Mouse (Mus musculus) intestine, embryonic 15.5 days (tissue): ENCODE measurements around the gene Oas1e. TPM values are rescaled to one million over a fixed set of nuclear protein-coding genes. Genes with fewer than 3 reads are reported as not detected.
"Not testable (repeated sequence)": the region's sequence is repeated elsewhere in the genome, so short reads cannot be mapped to it uniquely, and the experiment has no call there.

Experiments
- ATAC-seq: fragments of 200-750 bp; cut with Nextera tagmentation; 2 replicates; pipeline ENCODE4 v1.8.0; 2017; ENCODE audit warnings: moderate TSS enrichment, moderate library complexity
- H3K27ac ChIP-seq: fragments of 300-500 bp; sonication (generic); 2 replicates; pipeline ENCODE4 v1.5.1; 2015; ENCODE audit warnings: mild to moderate bottlenecking, inconsistent platforms
- H3K27me3 ChIP-seq: fragments of 300-500 bp; sonication (generic); replicated peaks from 2 replicates; pipeline ENCODE4 v1.6.1; 2015; ENCODE audit warnings: inconsistent platforms
- H3K36me3 ChIP-seq: fragments of 300-500 bp; sonication (generic); 2 replicates; pipeline ENCODE4 v1.6.1; 2015; ENCODE audit warnings: inconsistent platforms
- H3K4me1 ChIP-seq: fragments of 300-500 bp; sonication (generic); replicated peaks from 2 replicates; pipeline ENCODE4 v1.6.1; 2015; ENCODE audit warnings: inconsistent platforms
- H3K4me2 ChIP-seq: fragments of 300-500 bp; sonication (generic); replicated peaks from 2 replicates; pipeline ENCODE4 v1.6.1; 2015; ENCODE audit warnings: mild to moderate bottlenecking, inconsistent platforms
- H3K4me3 ChIP-seq: fragments of 300-500 bp; sonication (generic); replicated peaks from 2 replicates; pipeline ENCODE4 v1.5.1; 2015; ENCODE audit warnings: inconsistent platforms
- H3K9ac ChIP-seq: fragments of 300-500 bp; sonication (generic); 2 replicates; pipeline ENCODE4 v1.6.1; 2015; ENCODE audit warnings: inconsistent platforms
- H3K9me3 ChIP-seq: fragments of 300-500 bp; sonication (generic); 2 replicates; pipeline ENCODE4 v1.6.1; 2016; ENCODE audit warnings: inconsistent platforms
- WGBS: fragments of 180-500 bp; shearing (Covaris S2); methylation state at CpG from one replicate; pipeline ENCODE4 v1.1.7; 2015; 5-methylcytosine and 5-hydroxymethylcytosine counted together
- polyA plus RNA-seq: library from polyadenylated mRNA; unstranded; fragments of >200 nt; fragmentation: Nextera tagmentation; extraction: Ambion mirVana; gene quantifications from 2 replicates; pipeline ENCODE4 v1.2.1, GENCODE M21; 2015

Oas1e gene
- polyA plus RNA-seq, result not detected in 2 replicates

DNA sequence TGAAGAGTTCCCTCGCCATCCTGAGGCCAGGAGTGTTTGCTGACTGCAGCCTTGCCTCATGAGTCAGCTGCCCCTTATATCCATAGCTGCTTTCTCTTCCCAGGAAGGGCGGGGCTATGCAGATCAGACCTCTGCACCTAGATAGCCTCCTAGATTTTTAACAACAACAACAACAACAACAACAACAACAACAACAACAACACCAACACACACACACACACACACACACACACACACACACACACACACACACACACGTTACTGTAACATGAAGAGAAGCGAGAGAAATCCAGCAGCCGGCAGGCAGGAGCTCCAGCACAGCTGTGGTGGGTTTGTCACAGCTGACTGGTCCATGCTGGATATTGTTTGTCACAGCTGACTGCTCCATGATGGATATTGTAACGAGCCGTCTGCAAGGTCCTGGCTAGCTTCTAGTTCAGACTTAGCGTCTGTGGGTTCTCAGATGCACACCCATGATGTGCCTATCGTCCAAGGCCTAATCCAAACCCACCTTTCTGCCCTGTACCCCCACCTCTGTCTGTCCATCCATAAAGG, at the start of gene Oas1e:
Gene Oas1e, minus strand, starts transcription at position 51 of the 555 bp plus-strand sequence.
- H3K36me3 ChIP-seq, H3K4me3 ChIP-seq, H3K4me2 ChIP-seq, H3K27me3 ChIP-seq, ATAC-seq, H3K4me1 ChIP-seq, H3K9me3 ChIP-seq, H3K9ac ChIP-seq, H3K27ac ChIP-seq: not testable (repeated sequence)
- WGBS, result 65% methylated on average over 9 of the region's 9 CpGs

DNA sequence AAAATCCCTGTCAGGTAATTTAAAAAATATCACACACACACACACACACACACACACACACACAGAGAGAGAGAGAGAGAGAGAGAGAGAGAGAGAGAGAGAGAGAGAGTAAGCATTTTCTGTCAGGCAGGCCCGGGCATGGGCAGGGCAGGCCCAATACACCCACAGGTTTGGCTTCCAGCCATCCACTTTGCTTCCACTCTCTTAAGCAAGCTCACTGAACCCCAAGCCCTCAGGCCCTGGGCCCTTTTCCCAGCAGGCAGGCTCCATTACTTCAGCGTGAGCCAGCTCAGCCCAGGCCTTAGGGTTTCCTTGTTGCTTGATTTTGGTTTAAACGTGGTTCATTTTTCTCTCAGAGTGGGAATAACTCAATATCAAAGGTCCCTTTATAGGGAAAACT, 49.4 kb upstream of the Oas1e start:
- Histone ChIP-seq H3K27me3 (no peaks in the 10 kb centered on the region), H3K4me2 (no peak overlapping the region), H3K9ac (no peak overlapping the region), H3K9me3 (no peaks in the 10 kb centered on the region), H3K4me3 (no peak overlapping the region), H3K27ac (no peak overlapping the region), H3K4me1 (no peaks in the 10 kb centered on the region), H3K36me3 (no peaks in the 10 kb centered on the region)
- no peak for ATAC-seq
- 67% methylated on average over 3 of the region's 3 CpGs for WGBS

DNA sequence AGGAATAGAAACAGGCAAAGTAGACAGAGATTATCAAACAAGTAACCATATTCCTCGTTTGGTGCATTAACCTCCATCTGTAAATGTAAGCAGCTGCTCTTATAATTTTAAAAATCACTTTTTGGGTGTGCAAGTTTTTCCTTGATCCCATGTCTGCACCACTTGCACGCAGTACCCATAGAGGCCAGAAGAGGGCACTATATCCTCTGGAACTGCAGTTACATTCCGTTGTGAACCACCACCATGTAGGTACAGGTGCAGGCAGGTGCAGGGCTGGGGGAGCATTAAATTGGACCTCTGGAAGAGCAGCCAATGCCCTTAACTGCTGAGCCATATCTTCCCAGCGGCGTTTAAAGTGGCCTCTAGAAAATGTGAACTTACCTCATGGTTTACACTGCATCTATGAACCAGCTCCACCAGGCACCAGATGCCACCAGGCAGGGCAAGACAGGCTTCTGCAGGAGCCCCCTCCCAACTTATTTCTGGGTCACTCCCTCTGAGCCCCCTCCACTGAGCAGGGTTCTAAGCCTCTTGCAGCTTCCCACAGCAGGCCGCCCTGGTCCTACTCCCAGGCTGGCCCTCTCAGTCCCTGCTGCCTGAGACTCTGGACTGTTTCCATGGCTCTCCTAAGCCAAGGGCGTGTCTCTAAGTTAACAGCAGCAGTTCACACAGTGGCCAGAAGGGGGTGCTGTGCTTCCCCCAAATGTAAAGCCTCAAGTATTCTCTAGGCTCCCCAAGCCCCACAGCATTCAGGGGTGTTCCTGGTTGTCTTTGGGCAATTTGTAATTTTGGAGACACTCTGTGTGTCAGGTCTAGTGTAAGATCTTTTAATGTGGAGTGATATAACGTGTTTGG, 41.6 kb upstream of the Oas1e start:
- Histone ChIP-seq H3K9me3 (no peaks in the 10 kb centered on the region), H3K4me3 (no peak overlapping the region), H3K9ac (no peak overlapping the region), H3K4me2 (no peak overlapping the region), H3K27ac (no peak overlapping the region), H3K27me3 (no peaks in the 10 kb centered on the region), H3K4me1 (0 out of 2 replicates have a peak, but pooled peaks cover 4% of the 10 kb centered on the region), H3K36me3 (no peaks in the 10 kb centered on the region)
- no peak for ATAC-seq
- 16% methylated on average over 8 of the region's 8 CpGs for WGBS

DNA sequence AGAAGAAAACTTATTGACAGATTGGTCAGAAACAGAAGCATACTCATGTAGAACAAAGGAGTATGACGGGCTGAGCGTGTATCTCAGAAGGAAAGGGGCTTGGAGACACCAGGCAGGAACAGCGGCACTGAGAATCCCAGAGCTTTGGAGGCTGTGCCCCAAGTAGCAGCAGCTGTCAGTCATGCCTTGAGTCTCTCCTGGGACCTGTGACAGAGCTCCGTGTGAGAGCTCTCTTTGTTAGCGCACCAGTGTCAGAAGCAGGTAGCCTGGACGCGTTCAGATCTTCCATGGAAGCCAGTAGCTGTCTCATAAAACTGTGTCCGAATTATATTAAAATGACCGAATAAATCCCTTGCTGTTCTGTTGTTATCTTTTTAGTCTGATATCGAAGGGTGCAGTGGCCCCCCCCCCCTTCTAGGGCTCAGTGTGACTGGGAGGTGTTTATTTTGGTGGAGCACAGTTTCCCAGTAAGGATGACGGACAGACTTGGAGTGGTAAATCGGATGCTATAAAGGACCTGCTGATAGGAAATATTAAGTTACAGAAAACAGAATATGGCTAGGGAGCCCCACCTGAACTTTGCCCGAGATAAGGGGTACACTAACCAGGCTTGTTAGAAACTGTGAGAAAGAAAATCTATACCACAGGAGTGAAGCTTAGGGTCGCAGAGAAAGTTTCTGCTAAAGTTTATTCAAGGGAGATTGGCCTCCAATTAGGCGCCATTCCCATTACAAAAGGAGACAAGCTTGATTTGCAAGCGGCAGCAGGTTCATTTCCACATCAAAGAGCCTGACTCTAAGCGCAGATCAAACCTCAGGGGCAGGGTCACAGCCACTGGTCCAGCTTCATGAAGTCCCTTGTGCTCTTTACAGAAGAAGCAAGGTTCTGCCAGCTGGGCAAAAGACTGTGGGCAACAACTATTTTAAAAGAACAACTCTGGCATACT, 38.3 kb upstream of the Oas1e start:
- Histone ChIP-seq H3K4me1 (0 out of 2 replicates have a peak, but pooled peaks cover 4% of the 10 kb centered on the region), H3K27ac (no peak overlapping the region; the same call in 1 of the 2 replicates), H3K36me3 (no peaks in the 10 kb centered on the region), H3K4me2 (peak overlapping the region; percentile 39), H3K27me3 (no peaks in the 10 kb centered on the region), H3K9me3 (no peaks in the 10 kb centered on the region), H3K9ac (no peak overlapping the region), H3K4me3 (0 out of 2 replicates have a peak overlapping the region, but pooled peaks have one; percentile 2)
- 11% methylated on average over 17 of the region's 17 CpGs for WGBS
- ATAC-seq, result peak; percentile 86

DNA sequence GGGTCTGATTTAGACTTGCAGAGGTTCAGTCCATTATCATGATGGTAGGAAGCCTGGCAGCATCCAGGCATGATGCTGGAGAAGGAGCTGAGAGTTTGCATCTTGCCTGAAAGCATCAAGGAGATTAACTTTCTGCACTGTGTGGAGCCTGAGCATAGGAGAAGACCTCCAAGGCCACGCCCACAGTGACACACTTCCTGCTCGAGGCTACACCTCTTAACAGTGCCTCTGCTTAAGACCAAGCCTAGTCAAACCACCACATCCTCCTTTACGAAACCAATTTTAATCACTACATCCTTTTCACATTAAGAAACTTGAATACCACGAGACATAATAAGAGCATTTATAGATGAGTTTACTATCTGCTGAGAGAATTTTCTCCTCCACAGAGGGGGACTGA, 35.7 kb upstream of the Oas1e start:
- 0 out of 2 replicates have a peak, but pooled peaks cover 4% of the 10 kb centered on the region for H3K4me1 ChIP-seq
- no peak overlapping the region for H3K27ac ChIP-seq
- no peaks in the 10 kb centered on the region for H3K9me3 ChIP-seq
- no peaks in the 10 kb centered on the region for H3K36me3 ChIP-seq
- no peaks in the 10 kb centered on the region for H3K27me3 ChIP-seq
- no peak overlapping the region for H3K4me2 ChIP-seq
- 76% methylated on average over 4 of the region's 4 CpGs for WGBS
- H3K4me3 ChIP-seq, result no peak overlapping the region
- ATAC-seq, result no peak
- no peak overlapping the region for H3K9ac ChIP-seq

DNA sequence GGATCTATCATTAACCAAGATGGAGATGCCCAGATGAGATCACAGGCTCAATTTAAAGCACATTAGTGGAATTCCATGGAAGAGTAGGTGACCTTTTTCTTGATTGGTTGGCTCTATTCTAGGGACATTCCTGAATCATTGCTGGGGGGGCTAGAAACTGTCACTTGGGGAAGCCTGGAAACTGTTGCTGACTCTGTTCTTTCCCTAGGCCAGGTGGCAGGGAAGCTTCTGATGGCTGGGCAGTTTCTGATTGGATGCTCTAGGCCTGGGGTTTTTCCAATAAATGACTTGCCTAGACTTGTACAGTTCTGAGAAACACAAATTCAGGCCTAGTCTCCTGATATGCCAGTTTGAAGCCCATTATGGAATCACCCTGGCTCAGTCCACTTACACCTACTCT, 23.7 kb upstream of the Oas1e start:
- Histone ChIP-seq H3K27ac (no peak overlapping the region), H3K4me1 (no peaks in the 10 kb centered on the region), H3K9me3 (no peaks in the 10 kb centered on the region), H3K9ac (no peak overlapping the region), H3K4me3 (no peak overlapping the region), H3K27me3 (no peaks in the 10 kb centered on the region), H3K36me3 (no peaks in the 10 kb centered on the region), H3K4me2 (no peak overlapping the region)
- ATAC-seq, result no peak

DNA sequence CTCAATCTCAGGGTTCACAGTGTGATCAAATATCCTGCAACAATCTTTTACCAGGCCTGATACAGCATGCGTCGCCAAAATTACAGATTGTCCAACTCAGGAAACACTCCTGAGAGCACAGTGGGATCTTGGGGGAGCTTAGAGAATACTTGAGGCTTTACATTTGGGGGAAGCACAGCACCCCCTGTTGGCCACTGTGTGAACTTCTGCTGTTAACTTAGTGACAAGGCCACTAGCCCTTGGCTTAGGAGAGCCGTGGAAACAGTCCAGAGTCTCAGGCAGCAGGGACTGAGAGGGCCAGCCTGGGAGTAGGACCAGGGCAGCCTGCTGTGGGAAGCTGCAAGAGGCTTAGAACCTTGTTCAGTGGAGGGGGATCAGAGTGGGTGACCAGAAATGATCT, 20.6 kb upstream of the Oas1e start:
- ATAC-seq, result no peak

DNA sequence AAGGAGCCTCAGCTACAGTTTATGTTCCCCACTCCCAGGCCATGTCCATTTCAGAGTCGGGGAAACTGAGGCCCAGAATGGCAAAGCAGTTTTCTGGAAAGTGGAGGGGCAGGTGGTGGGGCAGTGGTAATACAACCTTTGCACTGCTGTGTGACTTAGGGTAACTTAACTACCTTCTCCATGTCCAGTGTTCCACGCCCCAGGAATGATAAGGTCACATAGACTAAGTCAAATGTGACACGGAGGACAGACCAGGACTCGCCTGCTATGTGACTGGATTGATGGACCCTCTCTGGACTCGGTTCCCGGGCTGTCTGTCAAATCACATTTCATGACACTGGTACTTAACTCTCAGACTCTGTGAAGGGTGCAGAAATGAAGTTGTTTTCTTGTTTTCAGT, 17.7 kb upstream of the Oas1e start:
- WGBS, result 76% methylated on average over 6 of the region's 6 CpGs
- Histone ChIP-seq H3K9ac (no peak overlapping the region), H3K27me3 (no peaks in the 10 kb centered on the region), H3K9me3 (no peaks in the 10 kb centered on the region), H3K4me1 (peaks cover 8% of the 10 kb centered on the region), H3K4me3 (peak overlapping the region; percentile 43), H3K36me3 (no peaks in the 10 kb centered on the region), H3K27ac (no peak overlapping the region), H3K4me2 (peak overlapping the region; percentile 70)
- no peak for ATAC-seq

More for the DNA sequence above, 20.6 kb upstream of the Oas1e start:
- no peak overlapping the region for H3K9ac ChIP-seq
- H3K4me1 ChIP-seq, result peaks cover 8% of the 10 kb centered on the region
- no peaks in the 10 kb centered on the region for H3K9me3 ChIP-seq
- no peak overlapping the region for H3K4me2 ChIP-seq
- no peak overlapping the region for H3K4me3 ChIP-seq
- no peak overlapping the region for H3K27ac ChIP-seq
- no peaks in the 10 kb centered on the region for H3K27me3 ChIP-seq
- 68% methylated on average over 3 of the region's 3 CpGs for WGBS
- no peaks in the 10 kb centered on the region for H3K36me3 ChIP-seq

DNA sequence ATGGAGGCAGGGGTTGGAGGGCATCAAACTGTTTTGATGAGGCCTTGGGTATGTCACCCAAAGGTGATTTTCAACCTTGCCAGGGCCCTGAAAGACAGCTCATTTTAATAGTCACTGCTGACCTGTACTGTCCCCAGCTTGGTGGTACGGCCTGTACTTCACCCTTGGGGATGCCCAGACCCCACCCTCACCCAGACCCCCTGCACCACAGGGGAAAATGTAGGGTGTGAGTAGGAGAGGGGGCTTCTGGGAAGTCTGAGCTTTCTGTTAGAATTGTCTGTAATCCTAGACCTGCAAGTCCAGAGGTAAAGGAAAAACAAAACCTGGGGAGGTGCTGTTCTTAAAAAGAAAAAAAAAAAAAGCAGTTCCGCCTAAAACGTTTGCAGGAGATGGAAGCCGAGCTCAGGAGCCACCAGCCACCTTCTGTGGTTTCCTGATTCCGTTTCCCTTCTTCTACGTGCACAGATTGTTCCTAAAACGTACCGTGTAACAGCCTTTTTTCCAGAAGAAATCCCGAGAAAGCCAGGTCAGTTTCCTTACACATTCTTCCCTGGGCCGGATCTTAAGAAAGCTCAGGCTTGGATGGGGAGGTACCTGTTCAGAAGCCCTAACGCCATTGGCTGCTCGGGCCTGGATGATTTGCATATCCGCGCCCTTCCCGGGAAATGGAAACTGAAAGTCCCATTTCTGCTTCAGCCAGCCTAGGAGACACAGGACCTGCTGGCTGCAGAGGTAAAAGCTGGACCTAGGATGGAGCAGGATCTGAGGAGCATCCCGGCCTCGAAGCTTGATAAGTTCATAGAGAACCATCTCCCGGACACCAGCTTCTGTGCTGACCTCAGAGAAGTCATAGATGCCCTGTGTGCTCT, 16.9 kb upstream of the Oas1e start, which contains the start of gene Oas1c:
Gene Oas1c, minus strand, starts transcription at position 564 of the 869 bp plus-strand sequence.
- H3K36me3 ChIP-seq, result no peaks in the 10 kb centered on the region

DNA sequence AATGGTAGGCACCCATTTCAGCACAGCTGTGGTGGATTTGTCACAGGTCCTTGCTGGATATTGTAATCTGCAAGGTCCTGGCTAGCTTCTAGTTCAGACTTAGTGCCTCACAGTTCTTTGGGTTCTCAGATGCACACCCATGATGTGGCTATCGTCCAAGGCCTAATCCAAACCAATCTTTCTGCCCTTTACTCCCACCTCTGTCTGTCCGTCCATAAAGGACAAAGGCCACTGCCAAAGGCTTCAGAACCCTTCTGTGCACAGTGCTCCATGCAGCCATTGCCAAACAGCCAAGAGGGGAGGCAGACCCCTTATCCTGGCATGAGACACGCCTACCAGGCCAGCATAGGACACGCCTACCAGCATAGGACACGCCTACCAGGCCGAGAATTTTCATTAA, 13.8 kb upstream of the Oas1e start:
- no peak overlapping the region for H3K27ac ChIP-seq
- no peak overlapping the region for H3K4me2 ChIP-seq
- 44% methylated on average over 6 of the region's 6 CpGs for WGBS
- no peak for ATAC-seq
- H3K4me3 ChIP-seq, result no peak overlapping the region
- no peaks in the 10 kb centered on the region for H3K36me3 ChIP-seq
- no peaks in the 10 kb centered on the region for H3K9me3 ChIP-seq
- H3K27me3 ChIP-seq, result no peaks in the 10 kb centered on the region
- H3K9ac ChIP-seq, result no peak overlapping the region
- H3K4me1 ChIP-seq, result peaks cover 8% of the 10 kb centered on the region

More for the DNA sequence above, 16.9 kb upstream of the Oas1e start, which contains the start of gene Oas1c:
- Histone ChIP-seq H3K27ac (peak within 1 kb of the TSS; percentile 59), H3K4me1 (peaks cover 8% of the 10 kb centered on the region), H3K9ac (peak within 1 kb of the TSS; percentile 45), H3K4me2 (peak within 1 kb of the TSS; percentile 70), H3K9me3 (no peaks in the 10 kb centered on the region), H3K4me3 (peak within 1 kb of the TSS; percentile 43), H3K27me3 (no peaks in the 10 kb centered on the region)
- ATAC-seq, result peak; percentile 95
- WGBS, result 4% methylated on average over 18 of the region's 18 CpGs

DNA sequence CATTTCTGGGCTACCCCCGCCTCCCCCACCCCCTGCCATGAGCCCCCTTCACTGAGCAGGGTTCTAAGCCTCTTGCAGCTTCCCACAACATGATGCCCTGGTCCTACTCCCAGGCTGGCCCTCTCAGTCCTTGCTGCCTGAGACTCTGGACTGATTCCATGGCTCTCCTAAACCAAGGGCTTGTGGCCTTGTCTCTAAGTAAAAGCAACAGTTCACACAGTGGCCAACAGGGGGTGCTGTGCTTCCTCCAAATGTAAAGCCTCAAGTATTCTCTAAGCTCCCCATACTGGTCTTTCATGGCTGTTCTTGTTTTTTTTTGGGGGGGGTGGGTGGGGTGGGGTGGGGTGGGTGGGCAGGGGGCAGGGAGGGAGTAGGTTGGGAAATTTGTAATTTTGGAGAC, 11.1 kb upstream of the Oas1e start:
- Histone ChIP-seq H3K9me3 (no peaks in the 10 kb centered on the region), H3K36me3 (no peaks in the 10 kb centered on the region), H3K4me3 (no peak overlapping the region), H3K4me1 (no peaks in the 10 kb centered on the region), H3K27me3 (no peaks in the 10 kb centered on the region), H3K9ac (no peak overlapping the region), H3K4me2 (no peak overlapping the region), H3K27ac (no peak overlapping the region)
- no peak for ATAC-seq
- WGBS, result 85% methylated on average over 1 of the region's 1 CpGs
